Mouse (Mus musculus) liver, embryonic 14.5 days (tissue): ENCODE results near the gene Cdh12.

Source experiments
- CTCF ChIP-seq: IDR thresholded peaks from 2 replicates; pipeline ENCODE4 v1.5.1; 2016; ENCODE audit warnings: antibody characterized with exemption, low read depth, control low read depth
- EP300 ChIP-seq: IDR thresholded peaks from 2 replicates; pipeline ENCODE4 v1.6.1; 2016; ENCODE audit warnings: antibody characterized with exemption, low read depth

GRCm38 (mm10) chr15:21146896-21147295 lies 697.8 kb downstream of the Cdh12 start:
- TF ChIP-seq CTCF: no peak
- no peak for TF ChIP-seq EP300
